Mouse (Mus musculus): ENCODE data around the gene Clint1.
A peak's percentile ranks its signal among the peaks of the same experiment; 100 is the strongest.

Gene Clint1

GRCm38 (mm10) chr11:45929541-45929940 is 77.7 kb downstream of the Clint1 start:
- DNase-seq (ENCODE audit: low spot score in 2 of 2): no peak

- DNase-seq (ENCODE audit: low spot score in 2 of 2): no peak
These were observed 80.9 kb downstream of the Clint1 start for GRCm38 (mm10) chr11:45932771-45933170.

- DNase-seq (ENCODE audit: low spot score in 2 of 2): no peak
These were observed 85.6 kb downstream of the Clint1 start for GRCm38 (mm10) chr11:45937478-45937877.

- DNase-seq (ENCODE audit: low spot score in 2 of 2): no peak
These were observed 87.1 kb downstream of the Clint1 start for GRCm38 (mm10) chr11:45938917-45939316.

- DNase-seq (ENCODE audit: low spot score in 2 of 2): no peak
These were observed 90.4 kb downstream of the Clint1 start for GRCm38 (mm10) chr11:45942281-45942680.

GRCm38 (mm10) chr11:45943108-45943705 is 91.4 kb downstream of the Clint1 start:
- no peak for DNase-seq (ENCODE audit: low spot score in 2 of 2)

- peak in 1 of 2 experiments; percentile 6 for DNase-seq (ENCODE audit: low spot score in 2 of 2)
These were observed 92.2 kb downstream of the Clint1 start for GRCm38 (mm10) chr11:45943891-45944642.

GRCm38 (mm10) chr11:45944643-45945156 is 92.8 kb downstream of the Clint1 start, which contains the start of gene Lsm11:
Lsm11 (minus strand) TSS chr11:45944935.
- peak; percentile 97 to 99 for DNase-seq (ENCODE audit: low spot score in 2 of 2)

GRCm38 (mm10) chr11:45946796-45947195 is 94.9 kb downstream of the Clint1 start:
- no peak for DNase-seq (ENCODE audit: low spot score in 2 of 2)

GRCm38 (mm10) chr11:45947491-45947890 is 95.6 kb downstream of the Clint1 start:
- no peak for DNase-seq (ENCODE audit: low spot score in 2 of 2)

- DNase-seq (ENCODE audit: low spot score in 2 of 2): peak; percentile 85 to 91
These were observed 103.3 kb downstream of the Clint1 start, which contains the start of gene Thg1l for GRCm38 (mm10) chr11:45955127-45955627. Thg1l (minus strand) TSS chr11:45955494.

GRCm38 (mm10) chr11:45959598-45959997 is 107.7 kb downstream of the Clint1 start:
- no peak for DNase-seq (ENCODE audit: low spot score in 2 of 2)

- DNase-seq (ENCODE audit: low spot score in 2 of 2): no peak
These were observed 108.2 kb downstream of the Clint1 start for GRCm38 (mm10) chr11:45960003-45960402.
